Mouse (Mus musculus): Measurements from ENCODE around the gene Myl9.

DNA sequence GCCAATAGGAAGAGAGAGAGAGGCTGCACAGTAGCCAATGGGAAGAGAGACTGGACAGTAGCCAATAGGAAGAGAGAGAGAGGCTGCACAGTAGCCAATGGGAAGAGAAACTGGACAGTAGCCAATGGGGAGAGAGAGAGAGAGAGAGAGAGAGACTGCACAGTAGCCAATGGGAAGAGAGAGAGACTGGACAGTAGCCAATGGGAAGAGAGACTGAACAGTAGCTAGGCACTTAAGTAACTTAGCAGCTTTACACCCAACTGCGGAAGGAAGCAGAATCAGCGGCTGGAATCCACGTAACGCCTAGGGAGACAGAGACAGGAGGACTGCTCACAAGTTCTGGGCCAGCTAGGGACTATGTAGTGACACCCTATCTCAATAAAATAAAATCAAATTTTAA lies 29.4 kb downstream of the Myl9 start:
- TF ChIP-seq CTCF (conservative IDR thresholded peaks at IDR 0.05; ENCODE audit: low read length) = no peak
- no peak for TF ChIP-seq POU5F1 (IDR thresholded peaks at IDR 0.05; ENCODE audit: borderline replicate concordance, low read length)
- TF ChIP-seq NANOG (IDR thresholded peaks at IDR 0.05; ENCODE audit: borderline replicate concordance, low read length) = no peak
